Mouse (Mus musculus): ENCODE data around the gene Dlx1.

Gene Dlx1

GRCm38 (mm10) chr2:71528014-71528713 is at the start of gene Dlx1:
Gene Dlx1 (plus strand): TSS chr2:71528113.
- in situ Hi-C loops (cut with MboI, MseI) = loop anchor here (5.0 kb wide), 1 partner anchor 76 kb away; the partner anchor contains the start of gene Metap1d

DNA sequence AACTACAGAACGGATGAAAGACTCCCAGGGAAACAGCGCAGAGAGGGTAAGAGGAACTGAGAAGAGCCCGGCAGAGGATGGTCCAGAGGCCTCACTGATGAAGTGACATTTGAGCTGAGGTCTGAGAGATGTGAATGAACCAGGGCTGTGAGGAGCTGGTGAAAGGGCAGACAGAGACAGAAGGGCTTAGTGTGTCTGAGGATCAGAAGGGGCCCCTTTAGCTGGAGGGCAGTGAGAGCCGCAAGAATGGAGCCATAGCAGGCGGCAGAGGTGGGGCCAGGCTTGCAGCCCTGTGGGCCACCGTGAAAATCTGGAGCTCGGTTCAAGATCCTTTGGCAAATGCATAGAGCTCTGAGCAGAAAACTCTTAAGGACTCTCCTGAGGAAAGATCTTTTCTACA is 48.0 kb upstream of the Dlx1 start:
- in situ Hi-C loops (cut with MboI, MseI) = no loop called here

- in situ Hi-C loops (cut with MboI, MseI) = no loop called here
Observed at GRCm38 (mm10) chr2:71481825-71482224, 46.1 kb upstream of the Dlx1 start.

GRCm38 (mm10) chr2:71483046-71483716 is 44.7 kb upstream of the Dlx1 start:
- in situ Hi-C loops (cut with MboI, MseI) = no loop called here

DNA sequence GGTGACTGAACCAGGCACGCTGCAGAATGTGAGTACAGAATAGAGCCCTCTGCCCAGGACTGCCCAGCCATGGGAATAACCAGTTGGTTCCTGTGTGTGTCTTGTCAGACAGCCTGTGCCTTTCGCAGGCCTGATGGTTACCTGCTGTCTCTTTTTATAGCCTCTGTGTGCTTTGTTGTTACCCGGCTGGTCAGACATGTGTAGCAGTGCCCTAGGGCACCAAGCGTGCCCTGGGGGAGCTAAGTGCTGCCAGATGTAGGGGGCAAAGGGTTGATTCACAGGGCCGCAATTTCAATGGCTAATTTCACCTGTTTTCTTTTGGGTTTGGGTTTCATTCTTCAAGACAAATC is 44.2 kb upstream of the Dlx1 start:
- in situ Hi-C loops (cut with MboI, MseI) = no loop called here

GRCm38 (mm10) chr2:71491295-71491694 is 36.6 kb upstream of the Dlx1 start:
- in situ Hi-C loops (cut with MboI, MseI) = no loop called here

DNA sequence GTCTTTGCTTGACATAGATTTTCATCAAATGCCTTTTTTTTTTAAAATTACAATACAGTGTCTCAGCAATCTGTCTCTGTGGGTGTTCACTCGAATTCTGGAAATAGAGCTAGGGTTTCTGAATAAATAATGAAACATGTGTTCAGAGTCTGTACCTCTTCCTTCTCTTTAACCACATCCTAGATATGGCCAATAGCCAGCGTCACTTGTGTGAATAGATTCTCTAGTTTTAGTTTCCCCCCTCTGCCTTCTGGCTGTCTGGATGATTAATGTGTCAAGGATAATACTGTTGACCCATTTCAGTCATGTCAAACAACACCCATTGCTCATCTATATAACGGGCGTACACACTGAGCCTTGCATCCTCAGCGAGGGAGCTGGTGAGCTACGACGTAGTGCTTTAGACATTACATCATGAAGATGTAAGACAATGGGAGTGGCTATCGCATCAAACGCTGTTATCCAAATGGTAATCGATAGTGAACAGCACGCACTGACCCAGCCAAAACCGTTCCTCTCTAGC is 34.7 kb upstream of the Dlx1 start:
- in situ Hi-C loops (cut with MboI, MseI) = no loop called here

DNA sequence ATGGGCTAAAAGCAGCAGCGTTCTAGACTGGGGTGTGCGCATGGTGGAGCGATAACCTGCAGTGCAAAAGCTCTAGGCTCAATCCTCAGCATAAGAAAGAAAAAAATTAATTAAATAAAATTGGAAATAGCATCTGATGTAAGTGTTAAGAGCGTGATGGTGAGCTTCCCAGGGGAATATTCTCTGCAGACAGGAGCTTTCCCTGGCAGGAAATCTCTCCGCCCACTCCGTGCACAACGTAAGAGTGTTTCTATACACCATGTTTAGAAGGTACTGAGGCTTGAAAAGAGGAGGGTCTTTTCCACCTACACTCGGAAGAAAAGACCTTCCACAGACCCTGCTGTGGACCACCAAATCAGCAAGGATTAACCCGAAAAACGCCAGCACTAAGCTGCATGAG is 33.4 kb upstream of the Dlx1 start:
- in situ Hi-C loops (cut with MboI, MseI) = no loop called here

DNA sequence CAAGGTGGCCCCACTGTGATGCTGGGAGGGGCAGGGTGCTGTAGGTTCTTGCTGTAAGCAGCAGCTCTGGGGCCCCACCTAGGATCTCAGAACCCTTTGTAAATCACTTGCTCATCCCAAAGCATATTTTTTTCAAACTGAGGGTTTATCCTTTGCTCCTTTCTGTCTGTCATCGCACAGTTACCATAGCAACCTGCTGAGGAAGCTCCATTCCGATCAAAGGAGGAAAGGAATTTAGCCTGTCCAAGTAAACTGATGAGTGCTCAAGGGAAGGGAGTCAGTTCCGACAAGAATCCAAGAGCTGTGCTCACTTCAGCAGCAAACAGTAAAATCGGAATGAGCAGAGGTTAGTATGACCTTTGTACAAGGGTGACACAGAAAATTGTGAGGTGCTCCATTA is 32.9 kb upstream of the Dlx1 start:
- in situ Hi-C loops (cut with MboI, MseI) = no loop called here

DNA sequence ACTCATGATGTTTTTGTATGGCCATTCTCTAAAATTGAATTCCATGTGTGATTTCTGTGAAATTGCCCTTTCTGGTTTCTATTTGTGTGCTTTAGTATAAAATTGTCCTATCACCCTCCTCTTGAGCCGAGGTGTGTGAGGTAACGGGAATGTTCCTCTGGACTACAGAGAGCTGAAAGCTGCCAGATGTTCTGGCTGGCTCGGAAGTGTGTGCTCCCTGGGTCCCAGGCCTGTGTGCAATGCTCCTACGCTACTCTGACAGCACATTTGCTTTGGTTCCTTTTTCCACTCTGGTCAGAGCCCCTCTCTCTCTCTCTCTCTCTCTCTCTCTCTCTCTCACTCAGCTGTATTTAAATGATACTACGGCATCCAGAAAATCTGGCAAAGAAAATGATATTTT is 30.7 kb upstream of the Dlx1 start:
- in situ Hi-C loops (cut with MboI, MseI) = no loop called here

DNA sequence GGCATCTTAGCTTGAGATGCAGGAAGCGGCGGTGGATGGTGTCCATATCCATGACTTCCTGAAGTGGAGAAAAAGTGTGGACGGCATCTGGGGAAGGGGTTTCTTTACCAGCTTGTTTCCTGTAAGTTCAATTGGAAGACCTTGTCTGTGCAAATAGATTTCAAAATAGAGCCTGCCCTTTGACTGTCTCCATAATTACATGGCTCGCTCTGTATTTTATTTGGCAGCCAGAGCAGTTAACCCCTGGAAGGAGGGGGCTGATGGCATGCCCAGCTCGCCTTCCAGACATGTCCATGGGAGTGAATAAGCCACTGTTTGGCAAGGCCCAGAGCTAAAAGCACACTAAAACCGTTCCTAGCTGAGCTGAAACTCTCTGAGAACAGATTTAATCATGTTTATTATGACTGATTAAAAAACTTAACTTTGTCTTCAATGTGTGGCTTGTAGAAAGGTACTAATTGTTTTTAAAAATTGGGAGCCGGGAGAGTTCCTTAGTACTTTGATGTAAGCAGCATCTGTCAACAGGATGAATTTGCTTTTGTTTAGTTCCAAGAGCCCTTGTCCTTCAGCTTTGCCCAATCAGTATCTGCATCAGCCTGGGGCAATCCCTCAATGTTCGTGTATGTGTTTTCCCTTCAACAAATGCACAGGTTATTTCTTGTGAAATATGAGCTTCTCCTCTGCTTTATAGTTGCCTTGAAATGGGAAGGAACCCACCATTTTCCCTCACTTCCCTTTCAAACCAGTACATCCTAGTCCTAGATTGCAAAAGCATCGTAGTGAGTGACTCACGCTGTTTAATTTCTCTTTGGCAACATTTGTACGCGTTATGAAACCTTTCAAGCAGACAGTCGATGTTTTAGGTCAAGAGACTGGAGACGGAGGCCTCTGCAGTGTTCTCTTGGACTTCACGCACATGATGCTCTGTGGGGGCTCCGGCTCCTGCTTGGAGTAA is 28.4 kb upstream of the Dlx1 start:
- in situ Hi-C loops (cut with MboI, MseI) = no loop called here

- in situ Hi-C loops (cut with MboI, MseI) = no loop called here
Observed at GRCm38 (mm10) chr2:71504852-71505251, 23.1 kb upstream of the Dlx1 start.

GRCm38 (mm10) chr2:71511209-71511608 is 16.7 kb upstream of the Dlx1 start:
- in situ Hi-C loops (cut with MboI, MseI) = no loop called here

DNA sequence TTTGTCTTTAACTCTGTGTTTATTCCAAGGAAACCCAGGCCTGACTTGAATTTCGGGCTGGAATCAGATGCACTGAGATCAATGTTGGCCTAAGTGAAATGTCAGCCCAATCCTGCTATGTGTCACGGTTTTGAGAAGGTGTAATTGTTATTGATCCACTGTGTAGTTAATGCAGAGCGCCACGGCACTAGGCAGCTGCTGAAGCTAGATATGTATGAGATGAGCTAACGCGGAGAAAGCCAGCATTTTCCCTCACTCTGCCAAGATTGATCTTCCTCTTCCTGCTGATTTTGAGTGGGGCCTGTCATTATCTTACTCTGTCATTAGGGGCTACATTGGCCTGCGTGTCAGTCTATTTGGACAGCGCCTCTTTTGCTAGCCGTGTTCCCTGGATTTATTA is 15.6 kb upstream of the Dlx1 start:
- in situ Hi-C loops (cut with MboI, MseI) = no loop called here

GRCm38 (mm10) chr2:71516995-71517394 is 10.9 kb upstream of the Dlx1 start:
- in situ Hi-C loops (cut with MboI, MseI) = no loop called here

DNA sequence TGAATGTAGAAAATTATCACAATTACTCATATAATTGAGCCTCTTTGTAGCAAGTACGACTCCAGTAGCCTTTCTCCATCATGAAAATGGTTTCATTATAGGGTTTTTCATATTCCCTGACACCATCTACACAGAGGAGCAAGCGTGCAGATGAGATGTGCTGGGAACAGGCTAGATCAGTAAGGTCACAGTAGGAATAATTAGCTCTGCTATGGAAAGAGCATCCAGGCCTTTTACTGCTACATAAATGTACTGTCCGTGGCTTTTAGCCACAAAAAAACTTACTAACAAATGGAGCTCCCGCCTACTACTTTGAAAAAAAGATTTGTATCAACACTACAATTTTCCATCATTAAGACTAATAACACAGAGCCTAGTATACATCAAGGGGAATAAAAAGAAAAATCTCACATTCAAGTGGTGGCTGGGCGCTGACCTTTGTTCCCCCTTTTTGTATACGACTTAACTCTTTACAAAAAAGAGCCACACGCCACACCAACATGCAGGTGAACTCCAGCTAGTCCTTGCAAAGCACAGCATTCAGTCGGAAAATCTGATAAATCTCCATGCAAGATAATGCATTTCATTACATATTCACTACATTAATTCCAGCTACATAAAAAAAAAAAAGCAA is 10.3 kb upstream of the Dlx1 start:
- in situ Hi-C loops (cut with MboI, MseI) = no loop called here

- in situ Hi-C loops (cut with MboI, MseI) = no loop called here
Observed at GRCm38 (mm10) chr2:71522871-71523270, 5.0 kb upstream of the Dlx1 start.

DNA sequence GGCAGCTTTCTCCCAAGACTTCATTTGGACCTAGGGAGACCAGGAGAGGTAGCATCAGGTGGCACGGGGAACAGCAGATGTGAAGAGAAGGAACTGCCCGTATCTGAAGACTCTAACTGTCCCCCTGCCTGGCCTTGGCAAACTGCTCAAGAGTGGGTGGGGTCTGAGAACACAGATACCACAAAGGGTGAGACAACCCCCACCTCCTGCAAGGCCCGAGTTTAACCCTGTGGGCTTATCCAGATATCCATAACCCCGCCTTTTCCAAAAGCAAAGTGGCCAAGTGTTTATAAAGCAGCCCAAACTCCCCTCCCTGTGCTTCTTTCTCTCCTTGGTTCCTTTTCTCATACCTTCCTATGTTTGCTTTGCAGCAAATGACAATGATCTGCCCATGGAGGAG is 4.5 kb upstream of the Dlx1 start:
- in situ Hi-C loops (cut with MboI, MseI) = no loop called here

- in situ Hi-C loops (cut with MboI, MseI) = loop anchor here (5.0 kb wide), 1 partner anchor 72 kb away; the partner anchor contains the start of gene Metap1d
Observed at GRCm38 (mm10) chr2:71524763-71525162, 3.1 kb upstream of the Dlx1 start.

GRCm38 (mm10) chr2:71526595-71527322 is 1.2 kb upstream of the Dlx1 start:
- in situ Hi-C loops (cut with MboI, MseI) = loop anchor here (5.0 kb wide), 1 partner anchor 74 kb away; the partner anchor contains the start of gene Metap1d
